Mouse (Mus musculus): ENCODE measurements around the gene Tmem231. TPM values are rescaled to one million over a fixed set of nuclear protein-coding genes. Genes with fewer than 3 reads are reported as not detected.

The Tmem231 gene
- total RNA-seq (2021): 1 to 10 TPM; 1.6 to 1.9 TPM
- long read RNA-seq, experiment 1, transcript Tmem231-201 (7 exons, 2,984 nt): major isoform, 5 of 5 reads
- long read RNA-seq, experiment 1, partial matches to known transcripts: 0 of 5 reads
- long read RNA-seq, experiment 1, other reads (novel, unspliced or antisense): 0 of 5 reads
- long read RNA-seq, experiment 2, partial matches to known transcripts: 0 of 2 reads
- long read RNA-seq, experiment 2, other reads (novel, unspliced or antisense): 0 of 2 reads

DNA sequence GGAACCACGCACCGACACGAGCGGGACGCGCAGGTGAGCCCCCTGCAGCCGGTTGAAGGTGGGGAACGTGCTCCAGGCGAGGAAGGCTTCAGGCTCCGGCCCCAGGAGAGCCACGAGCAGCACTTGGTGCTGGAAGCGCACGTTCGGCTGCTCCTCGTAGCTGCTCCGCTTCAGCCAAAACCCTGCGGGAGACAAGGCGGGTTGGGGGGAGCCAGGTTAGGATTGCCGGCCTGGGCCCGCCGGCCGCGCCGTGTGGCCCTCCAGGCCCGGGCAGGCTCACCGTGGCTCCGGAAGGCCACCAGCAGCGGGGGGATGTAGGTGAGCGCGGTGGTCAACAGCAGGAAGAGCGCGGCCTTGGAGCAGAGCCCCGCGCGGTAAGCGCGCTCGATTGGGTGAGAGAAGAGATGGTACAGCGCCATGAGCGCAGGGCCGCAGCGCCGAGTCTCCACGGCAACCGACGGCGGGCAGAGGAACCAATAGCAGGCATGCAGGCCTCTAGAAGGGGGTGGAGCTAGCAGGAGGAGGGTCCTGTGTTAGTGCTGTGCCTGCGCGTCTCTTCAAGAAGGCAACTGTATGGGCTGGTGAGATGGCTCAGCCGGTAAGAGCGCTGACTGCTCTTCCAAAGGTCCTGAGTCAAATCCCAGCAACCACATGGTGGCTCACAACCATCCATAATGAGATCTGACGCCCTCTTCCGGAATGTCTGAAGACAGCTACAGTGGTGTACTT lies at the start of gene Tmem231:
Gene Tmem231 (minus strand): TSS at position 534 of the 729 bp plus-strand sequence.
- peak; percentile 78 for DNase-seq

DNA sequence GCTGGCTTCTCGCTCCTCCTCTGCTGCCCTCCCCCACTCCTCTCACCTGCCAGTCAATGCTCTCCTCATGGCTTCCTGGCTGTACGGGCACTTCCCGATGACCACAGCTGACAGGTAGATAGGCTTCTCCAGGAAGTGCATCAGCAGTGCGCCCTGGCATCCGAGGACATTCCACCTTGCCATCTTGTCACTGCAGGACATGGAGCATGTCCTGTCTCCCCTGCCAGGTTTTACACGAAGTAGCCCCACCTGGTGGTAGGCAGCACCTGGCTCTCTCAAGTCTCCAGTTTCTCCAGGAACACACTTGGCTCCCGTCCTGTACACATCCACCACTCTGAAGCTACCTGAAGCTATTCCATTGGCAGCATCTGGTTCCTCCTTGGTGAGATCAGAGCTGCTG lies 48.4 kb upstream of the Tmem231 start:
- DNase-seq: no peak

DNA sequence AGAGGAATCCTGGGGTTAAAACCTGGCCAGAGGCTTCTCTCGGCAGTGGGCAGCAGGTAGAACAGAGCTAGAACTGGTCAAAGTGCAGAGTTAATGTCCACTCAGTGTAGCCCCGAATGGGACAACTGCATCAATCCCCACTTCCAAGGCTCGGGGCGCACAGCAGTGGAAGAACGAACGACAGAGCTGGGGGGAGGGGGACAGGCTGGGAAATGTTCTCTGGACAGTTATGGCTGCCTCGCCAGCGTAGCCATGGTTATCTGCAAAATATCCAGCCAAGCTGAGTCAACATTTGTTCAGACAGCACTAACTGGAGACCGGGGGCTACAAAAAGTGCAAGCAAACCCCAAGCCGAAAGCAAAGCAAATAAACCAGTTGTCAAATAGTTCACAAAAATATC lies 44.5 kb upstream of the Tmem231 start:
- no peak for DNase-seq

DNA sequence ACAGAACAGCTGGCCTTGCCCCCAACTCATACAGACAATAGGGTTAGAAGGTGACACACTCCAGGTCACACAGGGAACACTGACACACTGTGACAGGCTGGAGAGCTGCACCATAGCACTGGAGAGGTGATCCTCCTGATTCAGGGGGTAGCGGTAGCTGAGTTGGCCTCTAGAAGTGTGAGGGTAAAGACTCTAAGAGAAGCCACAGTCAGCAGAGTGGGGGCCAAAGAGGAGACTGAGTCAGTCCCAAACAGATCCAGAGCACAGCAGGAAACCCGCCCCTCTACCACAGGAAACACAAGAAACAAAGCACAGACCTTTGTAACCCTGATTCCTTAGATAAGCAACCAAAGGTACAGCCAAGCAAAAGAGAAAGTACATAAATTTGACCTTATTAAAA lies 42.6 kb upstream of the Tmem231 start:
- no peak for DNase-seq

DNA sequence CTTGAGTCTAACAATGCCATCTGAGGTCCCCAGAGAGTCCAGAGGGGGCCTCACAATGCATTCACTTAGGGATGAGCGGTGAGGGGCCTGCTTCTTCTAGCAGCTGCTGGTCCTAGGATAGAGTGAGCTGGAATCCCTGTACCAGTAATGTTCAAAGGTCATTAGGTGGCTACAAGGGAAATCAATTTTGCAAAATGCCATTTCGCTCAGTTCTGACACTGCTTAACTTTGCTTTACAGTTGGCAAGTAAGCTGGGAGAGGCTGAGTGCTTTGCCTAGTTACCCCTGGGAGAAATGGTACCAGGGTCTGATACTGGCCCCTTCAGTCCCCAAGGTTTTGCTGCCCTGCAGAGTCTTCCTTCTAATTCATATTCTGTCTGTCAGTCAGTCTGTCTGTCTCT lies 42.0 kb upstream of the Tmem231 start:
- DNase-seq: no peak

DNA sequence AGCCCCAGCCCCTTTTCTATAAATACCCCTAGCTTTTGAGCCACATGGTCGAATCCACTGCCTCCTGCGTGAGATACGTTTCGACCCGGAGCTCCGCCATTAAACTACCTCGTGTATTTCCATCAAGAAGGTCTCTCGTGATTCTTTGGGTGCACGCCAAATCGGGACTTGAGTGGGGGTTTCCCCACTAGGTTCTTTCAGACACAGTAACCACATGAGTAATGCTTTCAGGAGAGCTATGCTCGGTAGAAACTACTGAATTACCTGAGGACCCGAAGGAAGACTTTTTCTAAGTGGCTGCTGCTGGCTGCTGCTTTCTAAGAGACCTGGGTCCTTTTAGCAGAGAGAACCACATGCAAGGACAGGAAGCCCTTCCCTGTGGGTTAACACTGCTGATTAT lies 40.5 kb upstream of the Tmem231 start:
- DNase-seq: no peak

DNA sequence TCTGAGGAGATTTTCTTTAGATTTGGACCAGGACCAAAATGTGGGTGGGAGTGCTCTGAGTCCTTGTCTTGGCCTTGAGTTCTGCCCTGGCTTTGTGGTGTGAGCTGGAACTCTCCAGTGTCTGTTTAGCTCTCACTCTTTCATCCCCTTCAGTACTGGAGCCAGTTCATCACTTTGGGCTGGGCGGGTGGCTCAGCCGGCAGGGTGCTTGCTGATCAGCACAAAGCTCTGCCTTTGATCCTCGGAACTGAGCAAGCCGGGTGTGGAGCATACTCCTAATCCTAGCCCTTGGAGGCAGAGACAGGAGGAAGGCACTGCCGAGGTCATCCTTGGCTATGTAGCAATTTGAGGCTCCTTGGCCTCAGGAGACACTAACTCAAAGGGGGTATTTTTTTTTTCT lies 35.3 kb upstream of the Tmem231 start:
- no peak for DNase-seq

DNA sequence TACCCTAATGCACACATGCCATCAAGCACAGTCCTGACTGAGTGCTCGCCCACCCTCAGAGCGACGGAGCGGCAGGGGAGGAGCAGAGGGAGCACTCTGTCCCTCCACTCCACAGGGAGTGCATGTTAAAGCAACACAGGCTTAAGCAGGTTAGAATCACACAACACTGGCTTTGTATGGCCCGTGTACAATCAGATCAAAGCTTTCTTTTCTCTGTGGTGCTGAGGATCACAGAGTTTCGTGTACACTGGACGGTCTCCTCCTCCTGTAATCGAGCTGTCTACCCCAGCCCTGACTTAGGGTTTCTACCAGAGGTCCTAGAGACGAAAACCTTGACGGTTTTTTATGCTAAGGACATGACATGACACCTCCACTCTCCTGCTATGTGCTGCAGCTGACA lies 34.9 kb upstream of the Tmem231 start:
- no peak for DNase-seq

DNA sequence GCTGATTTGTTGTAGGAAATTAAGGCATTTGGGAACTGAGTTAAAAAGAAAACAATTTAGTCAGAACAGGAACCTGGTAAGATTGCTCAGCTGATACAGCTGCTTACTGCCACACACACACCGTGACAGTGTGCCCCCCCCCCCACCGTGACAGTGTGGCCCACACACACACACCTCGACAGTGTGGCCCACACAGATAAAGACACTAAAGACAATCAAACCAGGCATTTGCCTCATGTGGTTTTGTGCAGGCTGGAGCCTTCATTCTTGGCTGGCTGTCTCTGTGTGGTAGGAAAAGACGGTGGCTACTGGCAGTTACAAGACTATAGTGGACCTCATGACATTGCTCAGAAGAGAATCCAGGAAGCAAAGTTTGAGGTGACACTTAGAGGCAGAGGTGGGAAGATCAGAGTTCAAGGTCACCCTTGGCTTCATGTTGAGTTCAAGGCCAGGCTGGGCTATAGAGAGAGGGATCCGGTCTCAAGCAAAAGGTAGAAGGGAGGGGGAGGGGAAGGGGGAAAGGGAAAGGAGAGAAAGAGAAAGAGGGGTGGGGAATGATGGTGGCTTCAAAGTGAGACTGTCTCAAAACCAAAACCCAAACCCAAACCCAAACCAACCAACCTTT lies 33.7 kb upstream of the Tmem231 start:
- no peak for DNase-seq

DNA sequence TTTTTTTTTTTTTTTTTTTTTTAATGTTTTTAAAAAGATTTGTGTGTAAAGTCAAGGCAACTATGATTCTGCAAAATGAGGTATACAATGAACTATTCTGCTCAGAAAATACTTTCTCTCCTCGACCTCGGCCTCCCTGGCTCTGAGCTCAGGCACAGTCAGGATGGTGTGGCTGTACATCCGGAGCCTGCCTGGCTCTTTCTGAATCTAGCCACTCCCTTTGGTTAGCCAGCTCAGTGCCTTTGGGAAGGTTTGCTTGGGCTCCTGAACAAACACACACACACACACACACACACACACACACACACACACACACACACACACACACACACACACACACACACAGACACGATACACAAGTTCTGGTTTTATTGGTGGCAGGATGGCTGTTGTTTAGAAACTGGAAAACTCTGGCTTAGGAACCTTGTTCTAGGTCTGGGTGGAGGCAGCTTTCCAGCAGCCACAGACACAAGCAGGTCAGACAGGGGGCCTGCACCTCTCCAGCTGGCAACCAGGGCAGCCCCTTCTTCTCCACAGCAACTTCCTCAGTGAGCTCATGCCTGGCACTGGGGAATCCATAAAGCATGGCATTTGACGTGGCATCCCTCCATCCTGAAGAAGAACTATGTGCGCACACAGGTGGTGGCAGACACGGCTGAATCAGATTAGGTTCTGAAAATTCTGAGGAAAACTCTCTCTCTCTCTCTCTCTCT lies 31.3 kb upstream of the Tmem231 start:
- no peak for DNase-seq

DNA sequence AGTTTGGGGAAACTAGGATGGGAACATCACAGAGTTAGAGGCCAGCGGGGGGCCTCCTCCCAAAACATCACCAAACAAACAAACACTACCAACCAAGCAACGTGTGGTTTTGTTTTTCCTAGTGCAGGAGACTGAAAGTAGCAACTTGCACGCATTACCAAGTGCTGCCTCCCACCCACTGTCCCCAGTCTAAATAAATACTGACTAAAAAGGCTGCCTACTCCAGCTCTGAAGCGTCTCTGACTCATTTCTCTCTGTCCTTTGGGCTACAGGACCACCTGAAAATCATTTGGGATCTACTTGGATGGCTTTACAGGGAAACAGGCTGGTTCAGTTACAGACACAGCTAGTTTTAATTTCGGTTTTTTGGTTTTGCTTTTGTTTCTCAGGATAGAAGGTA lies 30.7 kb upstream of the Tmem231 start:
- no peak for DNase-seq

DNA sequence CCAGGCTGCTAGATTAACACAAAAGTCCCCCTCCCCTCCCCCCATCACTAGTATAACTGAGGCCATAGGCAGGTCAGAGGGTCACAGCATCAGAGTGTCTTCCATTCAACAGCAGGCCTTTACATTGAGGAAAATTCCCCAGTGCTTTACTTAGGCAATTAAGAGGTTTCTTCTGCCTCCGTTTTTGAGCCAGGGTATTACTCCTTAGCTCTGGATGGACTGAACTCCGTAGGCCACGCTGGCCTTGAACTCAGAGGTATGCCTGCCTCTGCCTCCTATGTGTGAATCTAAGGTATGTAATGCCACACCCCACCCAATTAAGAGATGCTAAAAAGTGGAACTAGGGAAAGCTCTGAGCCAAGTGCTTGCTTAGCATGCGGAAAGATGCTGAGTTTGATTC lies 29.9 kb upstream of the Tmem231 start:
- DNase-seq: no peak

DNA sequence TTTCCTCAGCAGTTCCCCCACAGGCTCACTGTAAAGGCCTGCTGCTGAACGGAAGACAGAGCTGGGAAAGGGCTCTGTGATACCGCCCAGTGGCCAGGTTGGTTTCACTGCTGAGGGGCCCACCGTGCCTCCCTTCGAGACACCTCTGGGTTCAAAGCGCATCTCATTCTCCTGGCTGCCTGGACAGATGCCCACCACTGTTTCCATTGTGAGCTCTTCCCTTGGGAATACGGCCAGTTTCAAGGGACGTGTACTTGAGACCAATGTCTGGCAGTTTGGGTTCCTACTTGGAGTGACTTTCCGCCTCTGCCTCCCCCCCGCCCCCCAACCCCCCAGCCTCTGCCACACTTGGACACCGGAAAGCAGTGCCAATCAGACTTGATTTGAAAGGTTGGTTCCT lies 29.4 kb upstream of the Tmem231 start:
- no peak for DNase-seq

DNA sequence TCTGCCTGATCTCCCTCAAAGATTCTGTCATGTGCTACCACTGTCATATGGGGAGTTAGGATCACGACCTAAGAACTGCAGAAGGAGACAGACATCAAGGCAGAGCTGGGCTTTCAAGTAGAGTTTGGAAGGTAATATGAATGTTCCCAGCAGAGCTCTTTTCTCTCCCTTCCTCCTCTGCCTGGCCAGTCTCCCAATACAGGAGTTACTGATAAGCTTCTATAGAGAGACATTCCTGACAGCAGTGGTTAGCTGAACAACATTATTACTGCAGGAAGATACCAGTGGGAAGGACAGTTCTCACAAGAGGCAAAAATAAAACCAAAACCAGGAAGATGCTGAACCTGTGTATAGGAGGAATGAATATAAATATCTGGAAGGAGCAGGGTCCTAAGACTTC lies 28.9 kb upstream of the Tmem231 start:
- no peak for DNase-seq

DNA sequence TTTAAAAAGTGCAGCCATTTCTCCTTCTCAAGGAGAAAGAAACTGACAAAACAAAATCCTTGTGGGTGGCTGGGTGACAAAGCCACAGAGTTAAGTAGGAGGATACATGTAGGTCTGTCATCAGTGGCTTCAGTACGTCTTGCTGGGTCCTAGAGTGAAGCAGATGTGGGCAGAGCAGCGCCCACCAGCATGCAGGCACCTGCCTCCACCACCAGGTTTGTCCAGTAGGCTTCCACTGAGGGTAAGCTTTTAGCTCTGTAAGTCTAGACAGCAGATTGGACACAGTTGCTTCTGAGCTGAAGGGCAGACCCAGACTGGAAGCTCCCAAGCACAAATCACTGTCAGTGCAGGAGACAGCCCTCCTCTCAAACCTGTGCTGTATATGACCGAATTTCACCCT lies 27.6 kb upstream of the Tmem231 start:
- DNase-seq: no peak

DNA sequence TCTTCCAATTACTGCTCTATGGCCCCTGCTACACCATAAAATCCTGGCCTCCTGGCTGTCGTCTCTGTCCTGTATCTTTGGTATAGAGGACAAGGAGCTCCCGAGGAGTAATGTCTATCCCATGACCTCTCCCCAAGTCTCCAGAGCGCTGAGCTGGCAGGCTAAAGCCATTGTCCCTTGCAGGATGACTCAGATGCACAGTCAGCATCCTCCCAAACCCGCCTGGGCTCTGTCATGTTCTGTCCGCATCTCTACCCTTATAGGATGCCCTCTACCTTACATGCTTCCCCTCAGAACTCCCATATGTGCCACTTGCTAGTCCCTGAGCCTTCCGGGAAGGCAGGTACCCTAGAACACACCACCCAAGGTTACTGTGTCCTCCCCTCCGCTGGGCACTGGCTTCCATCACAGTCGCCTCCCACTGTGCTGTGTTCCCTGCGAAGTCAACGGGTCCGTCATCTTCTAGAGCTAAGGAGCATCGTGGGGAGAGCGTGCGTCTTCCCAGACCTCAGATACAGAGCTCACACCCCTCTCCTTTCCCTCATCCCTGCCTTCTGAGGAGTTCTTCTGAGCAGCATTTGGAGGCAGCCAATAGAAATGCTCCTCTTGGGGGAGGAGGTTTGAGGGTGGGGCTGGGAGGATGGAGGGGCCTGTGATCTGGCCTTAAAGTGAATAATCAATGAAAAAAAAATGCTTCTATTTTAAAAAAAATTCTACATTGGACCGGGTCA lies 27.1 kb upstream of the Tmem231 start:
- no peak for DNase-seq

DNA sequence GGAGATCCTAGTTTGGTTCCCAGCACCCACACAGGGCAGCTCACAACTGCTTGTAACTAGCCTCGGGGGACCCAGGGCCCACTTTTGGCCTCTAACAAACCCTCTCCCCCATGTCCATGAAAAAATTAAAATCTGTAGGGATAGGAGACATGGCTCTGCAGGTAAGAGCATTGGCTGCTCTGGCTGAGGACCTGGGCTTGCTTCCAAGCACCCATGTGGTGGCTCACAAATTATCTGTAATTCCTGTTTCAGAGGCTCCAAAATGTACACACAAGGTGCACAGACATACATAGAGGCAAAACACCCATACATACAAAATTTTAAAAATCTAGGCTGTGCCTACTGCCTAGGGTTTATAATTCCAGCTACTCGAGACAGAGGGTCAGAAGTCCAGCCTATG lies 23.6 kb upstream of the Tmem231 start:
- no peak for DNase-seq

DNA sequence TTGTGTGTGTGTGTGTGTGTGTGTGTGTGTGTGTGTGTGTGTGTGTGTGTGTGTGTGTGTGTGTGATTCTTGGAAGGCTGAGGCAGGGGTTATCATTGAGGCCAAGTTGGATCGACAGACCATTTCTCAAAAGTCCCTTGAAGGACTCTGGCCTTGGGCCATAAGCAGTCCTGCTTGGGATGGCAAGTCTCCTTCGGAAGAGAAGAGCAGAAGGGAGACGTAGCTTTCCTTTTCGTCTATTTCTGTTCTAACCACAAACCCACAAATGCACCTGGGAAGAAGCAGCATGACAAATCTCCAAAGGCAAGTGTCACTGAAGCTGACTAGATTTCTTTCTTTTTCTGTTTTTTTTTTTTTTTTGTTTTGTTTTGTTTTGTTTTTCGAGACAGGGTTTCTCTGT lies 22.2 kb upstream of the Tmem231 start:
- DNase-seq: no peak

DNA sequence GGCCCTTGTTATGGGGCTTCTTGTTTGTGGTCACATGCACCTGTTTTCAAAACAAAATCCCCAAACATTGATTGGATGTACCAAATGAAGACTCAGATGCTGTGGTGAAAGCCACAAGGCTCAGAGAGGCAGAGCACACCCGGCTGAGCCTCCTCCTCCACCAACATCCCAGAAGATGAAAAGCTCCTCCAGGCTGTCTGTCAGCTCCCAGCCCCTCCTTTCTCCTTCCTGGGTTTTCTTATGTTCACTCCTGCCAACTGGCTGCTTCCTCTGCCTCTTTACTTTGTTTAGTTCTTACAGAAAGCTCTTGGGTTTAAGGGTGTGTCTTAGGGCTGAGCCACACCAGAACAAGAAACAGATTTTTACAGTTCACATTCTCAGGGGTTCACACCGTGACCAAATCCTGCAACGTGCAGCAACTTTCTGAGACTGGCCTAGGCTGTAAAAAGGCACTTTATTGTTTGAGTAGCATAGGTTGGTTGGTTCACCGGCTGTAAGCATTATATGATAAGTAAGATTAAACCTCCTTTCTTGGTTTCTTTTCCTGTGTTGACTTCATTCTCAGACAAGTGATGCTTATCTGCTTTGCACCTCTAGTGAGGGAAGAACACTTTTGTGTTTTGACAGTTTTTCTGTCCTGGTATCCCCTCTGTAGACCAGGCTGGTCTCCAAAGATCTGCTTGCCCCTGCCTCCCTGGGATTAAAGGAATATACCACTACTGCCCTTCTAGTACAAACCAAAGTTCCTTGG lies 21.3 kb upstream of the Tmem231 start:
- DNase-seq: no peak

DNA sequence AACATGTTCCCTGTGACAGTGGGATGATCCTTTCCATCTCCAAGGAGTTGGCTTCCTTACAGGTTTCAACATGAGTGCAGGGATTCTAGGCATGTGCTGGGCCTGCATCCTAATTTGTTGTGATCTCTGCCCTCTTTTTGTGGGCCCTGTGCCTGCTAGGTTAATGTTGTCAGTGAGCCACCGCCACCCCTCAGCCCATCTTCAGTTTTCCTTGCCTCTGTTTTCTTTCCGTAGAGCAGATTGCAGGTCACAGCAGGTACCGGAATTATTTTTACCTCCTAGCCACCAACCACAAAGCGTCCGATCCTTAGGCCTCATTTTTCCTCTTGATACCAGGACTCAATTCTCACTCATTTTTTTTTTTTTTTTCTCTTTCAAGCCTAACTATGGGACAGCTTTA lies 18.3 kb upstream of the Tmem231 start:
- DNase-seq: no peak

DNA sequence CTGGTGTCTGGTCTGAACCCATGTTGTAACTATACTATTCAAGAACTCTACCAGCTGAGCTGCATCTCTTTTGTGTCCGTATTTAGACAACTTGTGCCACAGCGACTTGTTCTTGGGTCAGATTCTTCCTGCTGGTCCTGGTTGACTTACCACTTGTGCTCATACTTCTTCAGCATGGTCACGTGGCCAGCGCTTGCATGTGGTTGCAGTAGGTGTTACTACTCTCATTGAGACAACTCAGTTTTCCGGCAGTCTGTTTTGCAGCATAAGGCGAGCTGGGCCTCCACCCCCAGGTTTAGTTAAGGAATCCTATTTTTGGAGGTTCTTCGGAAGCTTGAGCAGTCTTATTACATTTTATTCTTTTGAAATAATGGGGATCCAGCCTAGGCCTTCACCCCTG lies 17.6 kb upstream of the Tmem231 start:
- DNase-seq: no peak

DNA sequence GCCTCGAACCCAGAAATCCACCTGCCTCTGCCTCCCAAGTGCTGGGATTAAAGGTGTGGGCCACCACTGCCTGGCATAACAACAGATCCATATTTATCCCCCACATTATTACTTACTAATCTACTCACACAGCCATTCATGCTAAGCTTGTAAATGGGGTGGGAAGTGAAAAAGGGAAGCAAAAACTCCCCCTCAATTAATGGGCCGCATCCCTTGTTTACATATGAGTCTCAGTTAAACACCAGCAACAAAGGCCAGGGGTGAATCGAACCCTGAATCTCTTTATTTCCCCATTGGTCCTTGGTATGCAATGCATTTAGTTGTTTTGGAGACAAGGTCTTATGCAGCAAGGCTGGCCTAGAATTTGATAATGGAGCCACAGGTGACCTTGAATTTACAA lies 17.2 kb upstream of the Tmem231 start:
- DNase-seq: no peak

Data from gastrocnemius, postnatal 10 days (tissue).